ENCODE assay signal across 16 mouse cellular contexts in the genomic region with DNA sequence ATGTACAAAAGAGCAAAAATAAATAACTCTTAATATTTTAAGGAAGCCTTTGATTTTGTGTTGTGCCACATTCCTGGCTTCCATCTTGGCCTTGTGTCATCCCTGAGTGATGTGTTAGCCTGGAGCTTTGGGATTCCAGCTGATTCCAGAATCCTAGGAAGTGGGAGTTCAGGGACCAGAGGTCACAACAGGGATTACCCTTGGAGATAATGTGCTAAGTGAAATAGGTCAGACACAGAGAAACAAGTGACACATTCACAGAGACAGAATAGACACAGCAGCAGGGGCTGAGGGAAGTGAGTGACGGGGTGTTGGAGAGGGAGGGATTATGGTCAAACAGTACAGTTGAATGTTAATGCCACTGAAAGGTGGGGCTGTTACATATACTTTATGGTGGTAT.
"Had no signal": no experiment of that assay in that cellular context is flagged by ENCODE, and none has a peak within 500 bp of the region (broad histone marks: within the 10 kb centered on the region; RNA-seq: fewer than 3 reads in every experiment).

No protein-coding gene starts in this region.

- H3K27ac ChIP-seq: lung, embryonic 15.5 days; macrophage; midbrain, embryonic 13.5 days; midbrain, embryonic 15.5 days; neural tube, embryonic 12.5 days; stomach, embryonic 15.5 days; stomach, postnatal 0 days had no signal

- DNase-seq: liver, postnatal 0 days; lung, adult 2 months; right cerebral cortex, postnatal 14 days; thymus, adult 2 months; thymus, postnatal 25 days; thymus, postnatal 4 days had no signal

- H3K4me3 ChIP-seq: liver, embryonic 15.5 days; lung, embryonic 15.5 days; megakaryocyte, embryonic 14.5 days; midbrain, embryonic 13.5 days; midbrain, embryonic 15.5 days; neural tube, embryonic 12.5 days; stomach, embryonic 15.5 days had no signal

- H3K27me3 ChIP-seq: lung, embryonic 15.5 days; megakaryocyte, embryonic 14.5 days; midbrain, embryonic 15.5 days; neural tube, embryonic 12.5 days; stomach, embryonic 15.5 days had no signal

- H3K9ac ChIP-seq: liver, embryonic 15.5 days; lung, embryonic 15.5 days; midbrain, embryonic 13.5 days; midbrain, embryonic 15.5 days; neural tube, embryonic 12.5 days; stomach, embryonic 15.5 days had no signal

- ATAC-seq: liver, postnatal 0 days; midbrain, embryonic 13.5 days; midbrain, embryonic 15.5 days had no signal

- H3K9me3 ChIP-seq: liver, embryonic 15.5 days; lung, embryonic 15.5 days; megakaryocyte, embryonic 14.5 days; midbrain, embryonic 13.5 days; midbrain, embryonic 15.5 days; neural tube, embryonic 12.5 days; stomach, embryonic 15.5 days had no signal

- H3K4me2 ChIP-seq: liver, embryonic 15.5 days; lung, embryonic 15.5 days; midbrain, embryonic 11.5 days; midbrain, embryonic 13.5 days; midbrain, embryonic 15.5 days; neural tube, embryonic 12.5 days; stomach, embryonic 15.5 days had no signal

- H3K36me3 ChIP-seq: liver, embryonic 15.5 days; lung, embryonic 15.5 days; midbrain, embryonic 13.5 days; midbrain, embryonic 15.5 days; neural tube, embryonic 12.5 days; stomach, embryonic 15.5 days had no signal
